Mouse (Mus musculus) gastrocnemius, adult 2 months (tissue): ENCODE results near the gene Dnm2. TPM values are rescaled to one million over a fixed set of nuclear protein-coding genes. Genes with fewer than 3 reads are reported as not detected.

ENCODE experiments used
- DNase-seq: peaks from one replicate; pipeline ENCODE4 v3.0.0; 2022
- H3K27ac ChIP-seq: fragments of 200-600 bp; 2 replicates; pipeline ENCODE4 v1.8.1; 2022; ENCODE audit warnings: mild to moderate bottlenecking
- H3K4me3 ChIP-seq: fragments of 200-600 bp; 2 replicates; pipeline ENCODE4 v1.8.1; 2022; ENCODE audit warnings: mild to moderate bottlenecking, moderate library complexity
- CTCF ChIP-seq: fragments of 200-600 bp; IDR thresholded peaks from 2 replicates; pipeline ENCODE4 v1.8.1; 2022; ENCODE audit warnings: antibody characterized with exemption, mild to moderate bottlenecking, moderate library complexity
- intact Hi-C: fragments of 180-260 bp; cut with DNase I; formaldehyde crosslinking; loops from one replicate; pipeline ENCODE4 v1.15.1; 2025
- total RNA-seq, 2 experiments: library from RNA; stranded (reverse); gene quantifications; 2 replicates each; pipeline ENCODE4 v1.2.3; 2021

Dnm2 gene
- total RNA-seq, 2 experiments from 2014 or later = 38.2 to 41.8 TPM

GRCm38 (mm10) chr9:21408624-21409023, 16.1 kb upstream of the Dnm2 start:
- Histone ChIP-seq H3K4me3 (no peak overlapping the region), H3K27ac (no peak overlapping the region)
- TF ChIP-seq CTCF = no peak
- DNase-seq = no peak
- intact Hi-C loops = no loop called here

DNA sequence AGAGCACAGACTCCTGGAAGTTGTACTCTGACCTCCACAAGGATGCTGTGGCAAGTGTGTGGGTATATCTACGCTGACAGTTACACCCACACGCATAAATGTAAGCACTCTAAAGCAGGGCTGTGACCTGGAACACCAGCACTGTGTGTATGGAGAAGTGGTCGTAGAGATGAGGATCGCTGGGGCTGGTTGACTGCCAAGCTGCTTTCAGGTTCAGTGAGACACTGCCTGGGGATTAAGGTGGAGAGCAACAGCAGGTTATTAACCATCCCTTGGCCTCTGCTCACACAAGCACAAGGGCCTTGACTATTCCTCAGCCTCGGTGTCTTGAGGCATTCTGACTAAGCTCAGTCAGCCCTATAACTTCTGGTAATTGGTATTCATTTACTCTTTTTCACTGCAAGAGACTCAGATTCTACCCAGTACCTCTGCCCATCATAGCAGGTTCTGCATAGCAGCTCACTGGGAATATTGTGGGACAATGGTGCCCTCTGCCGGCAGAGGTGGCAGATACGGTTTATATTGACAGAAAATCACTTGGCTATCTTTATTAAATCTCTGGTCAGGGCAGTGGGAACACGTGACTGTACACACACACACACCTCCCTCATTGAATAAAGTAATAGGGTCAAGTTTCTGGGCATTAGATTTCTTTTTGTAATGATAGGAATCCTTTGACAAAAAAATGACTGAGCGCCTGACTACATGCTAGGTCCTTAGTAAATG, 15.0 kb upstream of the Dnm2 start:
- peak; percentile 85 for TF ChIP-seq CTCF
- DNase-seq = peak; percentile 90
- no peak overlapping the region for H3K4me3 ChIP-seq
- H3K27ac ChIP-seq = no peak overlapping the region
- intact Hi-C loops = loop anchor here (1.0 to 5.0 kb wide), 3 partner anchors 43 to 187 kb away; partner anchors contain the start of gene Ap1m2

- DNase-seq = peak; percentile 89
- H3K27ac ChIP-seq = peak within 1 kb of the TSS; percentile 90
- TF ChIP-seq CTCF = no peak
- H3K4me3 ChIP-seq = peak within 1 kb of the TSS; percentile 88
- intact Hi-C loops = loop anchor here (2.0 to 5.0 kb wide), 2 partner anchors 99 to 190 kb away; partner anchors contain the start of gene Ap1m2
Observed at GRCm38 (mm10) chr9:21411669-21412550, 12.8 kb upstream of the Dnm2 start, which contains the start of gene Qtrt1. TSS of gene Qtrt1 (plus strand) at chr9:21411837.

- DNase-seq = no peak
- intact Hi-C loops = loop anchor here (2.0 kb wide), 1 partner anchor 51 kb away; no protein-coding TSS in a partner anchor
- Histone ChIP-seq H3K27ac (no peak overlapping the region), H3K4me3 (no peak overlapping the region)
- no peak for TF ChIP-seq CTCF
Observed at GRCm38 (mm10) chr9:21417866-21418265, 6.8 kb upstream of the Dnm2 start.

GRCm38 (mm10) chr9:21419646-21420045, 5.1 kb upstream of the Dnm2 start:
- intact Hi-C loops = no loop called here
- no peak for TF ChIP-seq CTCF
- no peak overlapping the region for H3K27ac ChIP-seq
- no peak overlapping the region for H3K4me3 ChIP-seq
- DNase-seq = no peak

- no peak for TF ChIP-seq CTCF
- peak overlapping the region; percentile 97 for H3K27ac ChIP-seq
- intact Hi-C loops = loop anchor here (2.0 kb wide), 1 partner anchor 37 kb away; no protein-coding TSS in a partner anchor
- DNase-seq = no peak
- peak overlapping the region; percentile 77 for H3K4me3 ChIP-seq
Observed at GRCm38 (mm10) chr9:21425556-21425945, 843 bp downstream of the Dnm2 start.

DNA sequence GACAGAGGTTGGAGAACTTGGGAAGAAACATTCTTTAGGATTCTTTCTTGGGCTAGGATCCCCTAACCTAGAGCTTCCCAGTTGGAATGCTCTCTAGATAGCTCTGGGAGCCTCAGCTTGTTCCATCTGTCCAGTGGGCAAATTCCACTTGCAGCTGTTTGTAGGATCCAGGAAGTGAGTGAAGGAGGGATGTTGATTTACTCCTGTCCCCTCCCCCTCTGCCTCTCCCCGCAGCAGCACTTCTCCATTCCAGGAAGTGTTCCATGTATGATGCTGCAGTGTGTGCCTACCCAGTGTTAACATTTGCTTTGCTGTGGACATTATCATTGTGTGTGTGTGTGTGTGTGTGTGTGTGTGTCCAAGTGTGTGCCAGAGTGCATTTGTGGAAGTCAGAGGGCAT, 1.3 kb downstream of the Dnm2 start:
- DNase-seq = no peak
- intact Hi-C loops = no loop called here
- TF ChIP-seq CTCF = no peak
- Histone ChIP-seq H3K27ac (peak overlapping the region; percentile 97), H3K4me3 (peak overlapping the region; percentile 77)

DNA sequence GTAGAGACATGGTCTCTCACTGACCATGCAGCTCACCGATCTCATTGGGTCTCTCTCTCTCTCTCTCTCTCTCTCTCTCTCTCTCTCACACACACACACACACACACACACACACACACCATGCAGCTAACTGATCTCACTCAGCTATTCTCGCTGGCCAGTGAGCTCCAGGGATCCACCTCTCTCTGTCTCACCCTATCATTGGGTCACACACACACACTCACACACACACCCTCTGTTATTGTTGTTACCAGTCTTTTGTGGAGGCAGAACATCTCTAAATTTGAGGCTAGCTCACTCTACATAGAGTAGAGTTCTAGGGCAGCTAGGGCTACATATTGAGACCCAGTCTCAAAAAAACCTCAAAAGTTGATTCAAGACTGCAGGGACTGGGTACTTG, 1.8 kb downstream of the Dnm2 start:
- DNase-seq = no peak
- Histone ChIP-seq H3K27ac (peak overlapping the region; percentile 97), H3K4me3 (peak overlapping the region; percentile 77)
- TF ChIP-seq CTCF = no peak
- intact Hi-C loops = no loop called here

- intact Hi-C loops = loop anchor here (2.0 kb wide), 1 partner anchor 21 kb away; no protein-coding TSS in a partner anchor
- peak overlapping the region; percentile 63 for H3K27ac ChIP-seq
- peak; percentile 79 for DNase-seq
- H3K4me3 ChIP-seq = peak overlapping the region; percentile 35
- TF ChIP-seq CTCF = no peak
Observed at GRCm38 (mm10) chr9:21427773-21428172, 3.1 kb downstream of the Dnm2 start.

- Histone ChIP-seq H3K4me3 (peak overlapping the region; percentile 35), H3K27ac (peak overlapping the region; percentile 63)
- TF ChIP-seq CTCF = no peak
- intact Hi-C loops = loop anchor here (2.0 kb wide), 1 partner anchor 21 kb away; no protein-coding TSS in a partner anchor
- DNase-seq = no peak
Observed at GRCm38 (mm10) chr9:21428178-21428577, 3.5 kb downstream of the Dnm2 start.

DNA sequence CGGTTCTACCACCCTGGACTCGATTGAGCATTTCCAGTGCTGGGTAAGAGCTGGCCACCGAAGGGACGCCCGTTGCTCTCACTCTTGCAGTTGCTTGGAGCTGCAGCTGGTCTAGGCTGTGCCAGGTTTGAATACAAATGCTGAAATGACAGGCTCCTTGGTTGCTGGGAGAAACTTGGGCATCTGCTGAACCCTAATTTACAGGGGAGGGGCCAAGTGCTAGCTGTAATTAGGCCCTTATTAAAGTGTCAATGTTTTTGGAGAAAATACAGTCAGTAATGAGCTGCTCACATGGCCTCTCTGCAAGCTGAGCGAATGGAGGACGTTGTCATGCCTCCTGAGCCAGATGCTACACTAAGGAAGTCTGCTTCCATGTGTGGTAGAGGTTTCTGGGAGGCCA, 6.0 kb downstream of the Dnm2 start:
- Histone ChIP-seq H3K4me3 (no peak overlapping the region), H3K27ac (no peak overlapping the region)
- TF ChIP-seq CTCF = no peak
- DNase-seq = no peak
- intact Hi-C loops = no loop called here

GRCm38 (mm10) chr9:21432066-21432465, 7.4 kb downstream of the Dnm2 start:
- no peak overlapping the region for H3K4me3 ChIP-seq
- no peak overlapping the region for H3K27ac ChIP-seq
- TF ChIP-seq CTCF = no peak
- intact Hi-C loops = no loop called here
- no peak for DNase-seq

DNA sequence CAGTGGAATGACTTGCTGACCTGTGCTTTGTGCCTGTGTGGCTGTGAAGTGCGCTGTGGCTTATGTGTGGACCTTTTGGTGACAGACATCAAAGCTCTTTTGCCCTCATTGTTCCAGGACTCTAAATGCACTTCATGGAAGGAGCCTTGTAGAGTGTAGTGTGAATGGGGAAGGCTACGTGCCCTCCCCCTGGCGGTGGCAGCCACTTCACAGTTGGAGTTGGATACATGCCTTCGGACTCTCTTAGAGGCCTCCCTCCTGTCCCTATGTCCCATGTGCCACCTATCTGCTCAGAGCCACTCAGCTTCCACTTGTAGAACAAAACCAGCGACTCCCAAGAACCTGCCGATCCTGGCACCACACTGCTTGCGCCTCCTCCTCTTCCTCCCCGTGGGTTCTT, 9.1 kb downstream of the Dnm2 start:
- no peak overlapping the region for H3K27ac ChIP-seq
- no peak for DNase-seq
- no peak for TF ChIP-seq CTCF
- no peak overlapping the region for H3K4me3 ChIP-seq
- intact Hi-C loops = no loop called here
